Mouse (Mus musculus): Measurements from ENCODE around the gene Pik3r5. TPM values are rescaled to one million over a fixed set of nuclear protein-coding genes. Genes with fewer than 3 reads are reported as not detected.

Pik3r5 gene
- total and polyA plus RNA-seq, 3 experiments: 3.2 to 5.7 TPM; not detected in 1

- TF ChIP-seq MEF2A (IDR thresholded peaks at IDR 0.05; ENCODE audit: extremely low read depth, insufficient replicate concordance, low read depth, low read length, poor library complexity, severe bottlenecking) (no peak), CHD2 (IDR thresholded peaks at IDR 0.05; ENCODE audit: low read length) (no peak), MAX (IDR thresholded peaks at IDR 0.05; ENCODE audit: low read length) (no peak), MYC (IDR thresholded peaks at IDR 0.05; ENCODE audit: low read depth, low read length) (no peak)
Measured at GRCm38 (mm10) chr11:68519815-68520214, 87.9 kb downstream of the Pik3r5 start (continued).

DNA sequence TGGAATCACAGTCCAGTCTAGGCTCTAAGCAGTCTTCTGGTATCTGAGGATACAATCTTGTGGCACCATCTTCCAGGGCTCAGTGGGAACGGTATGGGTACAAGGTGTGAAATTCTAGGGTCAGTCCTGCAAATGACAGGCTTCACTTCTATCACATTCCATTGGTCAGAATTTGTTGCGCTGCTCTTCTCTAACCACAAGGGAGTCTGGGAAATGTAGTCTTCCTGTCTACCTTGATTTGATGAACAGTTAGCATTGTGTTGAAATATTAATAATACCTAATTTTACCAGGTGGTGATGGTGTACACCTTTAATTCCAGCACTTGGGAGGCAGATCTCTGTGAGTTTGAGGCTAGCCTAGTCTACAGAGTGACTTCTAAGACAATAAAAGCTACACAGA, 88.5 kb downstream of the Pik3r5 start:
- TF ChIP-seq ETS1 (IDR thresholded peaks at IDR 0.05; ENCODE audit: low read depth, low read length) (no peak), HCFC1 (IDR thresholded peaks at IDR 0.05; ENCODE audit: low read depth, low read length) (peak; percentile 85)
- H3K4me1 ChIP-seq (ENCODE audit: control insufficient read depth in 1 of 2, insufficient read depth in 2 of 2, low read length in 2 of 2): peaks cover 5 to 27% of the 10 kb centered on the region in 2 experiments

GRCm38 (mm10) chr11:68521352-68521751, 89.4 kb downstream of the Pik3r5 start:
- Histone ChIP-seq H3K36me3 (ENCODE audit: control insufficient read depth in 1 of 2, insufficient read depth in 2 of 2, low read length in 2 of 2) (peaks cover 0 to 28% of the 10 kb centered on the region in 2 experiments; a peak in 2 of 4 replicates), H3K27me3 (ENCODE audit: control insufficient read depth in 1 of 2, insufficient read depth in 2 of 2, low read length in 2 of 2) (peaks cover 1% of the 10 kb centered on the region in 2 experiments; a peak in 1 of 4 replicates), H3K27ac (ENCODE audit: control insufficient read depth, low read depth, low read length) (peak overlapping the region; percentile 35), H3K9ac (ENCODE audit: control insufficient read depth, low read depth, low read length, poor library complexity, severe bottlenecking) (peak overlapping the region; percentile 15; the same call in 1 of the 2 replicates), H3K4me1 (ENCODE audit: control insufficient read depth in 1 of 2, insufficient read depth in 2 of 2, low read length in 2 of 2) (peaks cover 5 to 27% of the 10 kb centered on the region in 2 experiments), H3K79me2 (ENCODE audit: control insufficient read depth, insufficient read depth, low read length, poor library complexity) (no peaks in the 10 kb centered on the region), H3K9me3 (replicated peaks; ENCODE audit: insufficient read depth, low read length) (no peaks in the 10 kb centered on the region), H3K4me3 (ENCODE audit: control insufficient read depth in 1 of 2, insufficient read depth in 1 of 2, low read depth in 2 of 2, low read length in 2 of 2) (no peak overlapping the region)
- peak; percentile 60; the same call in 1 of the 2 replicates for TF ChIP-seq BHLHE40 (IDR thresholded peaks at IDR 0.05; ENCODE audit: borderline replicate concordance, low read depth, low read length)
- TF ChIP-seq ELF1 (IDR thresholded peaks at IDR 0.05; ENCODE audit: low read depth, low read length): no peak
- peak; percentile 91 for TF ChIP-seq MAZ (IDR thresholded peaks at IDR 0.05; ENCODE audit: low read depth, low read length)
- TF ChIP-seq POLR2AphosphoS2 (IDR thresholded peaks at IDR 0.05; ENCODE audit: low read length): no peak
- TF ChIP-seq JUND (IDR thresholded peaks at IDR 0.05; ENCODE audit: low read depth, low read length): no peak
- TF ChIP-seq CHD2 (IDR thresholded peaks at IDR 0.05; ENCODE audit: low read length): peak; percentile 89
- peak; percentile 72 for TF ChIP-seq EP300 (IDR thresholded peaks at IDR 0.05; ENCODE audit: low read depth in 1 of 2, low read length in 2 of 2)
- peak; percentile 81 for TF ChIP-seq SIN3A (IDR thresholded peaks at IDR 0.05; ENCODE audit: low read length)
- peak; percentile 15; the same call in 1 of the 2 replicates for TF ChIP-seq TBP (IDR thresholded peaks at IDR 0.05; ENCODE audit: low read depth, low read length)
- peak; percentile 13 for TF ChIP-seq SMC3 (IDR thresholded peaks at IDR 0.05; ENCODE audit: low read depth, low read length)
- TF ChIP-seq ETS1 (IDR thresholded peaks at IDR 0.05; ENCODE audit: low read depth, low read length): peak; percentile 67; the same call in 1 of the 2 replicates
- TF ChIP-seq HCFC1 (IDR thresholded peaks at IDR 0.05; ENCODE audit: low read depth, low read length): peak; percentile 61
- no peak for TF ChIP-seq E2F4 (IDR thresholded peaks at IDR 0.05; ENCODE audit: borderline replicate concordance, low read depth, low read length)
- TF ChIP-seq GATA1 (IDR thresholded peaks at IDR 0.05; ENCODE audit: low read depth, low read length): peak; percentile 75
- peak; percentile 66 for TF ChIP-seq MXI1 (IDR thresholded peaks at IDR 0.05; ENCODE audit: low read depth, low read length)
- TF ChIP-seq MYB (IDR thresholded peaks at IDR 0.05; ENCODE audit: low read depth, low read length): no peak
- peak in 2 of 3 experiments; percentile 25 to 48; a peak in 3 of 6 replicates for TF ChIP-seq CTCF (IDR thresholded peaks at IDR 0.05 in 2 of 3, conservative IDR thresholded peaks at IDR 0.05 in 1 of 3; ENCODE audit: control insufficient read depth in 1 of 3, insufficient read depth in 1 of 3, low read depth in 2 of 3, low read length in 3 of 3, poor library complexity in 1 of 3, severe bottlenecking in 1 of 3)
- TF ChIP-seq MYC (IDR thresholded peaks at IDR 0.05; ENCODE audit: low read depth, low read length): peak; percentile 68; the same call in 1 of the 2 replicates
- TF ChIP-seq RCOR1 (IDR thresholded peaks at IDR 0.05; ENCODE audit: low read depth, low read length): peak; percentile 90
- peak; percentile 56; the same call in 1 of the 2 replicates for TF ChIP-seq MAX (IDR thresholded peaks at IDR 0.05; ENCODE audit: low read length)
- peak; percentile 41; the same call in 1 of the 2 replicates for TF ChIP-seq TCF12 (IDR thresholded peaks at IDR 0.05; ENCODE audit: low read depth, low read length)
- peak; percentile 90 for DNase-seq (ENCODE audit: low read depth, low spot score)

More for the DNA sequence above, 88.5 kb downstream of the Pik3r5 start:
- no peaks in the 10 kb centered on the region for H3K9me3 ChIP-seq (replicated peaks; ENCODE audit: insufficient read depth, low read length)
- H3K27me3 ChIP-seq (ENCODE audit: control insufficient read depth in 1 of 2, insufficient read depth in 2 of 2, low read length in 2 of 2): 0 out of 4 replicates have a peak, but pooled peaks cover 1% of the 10 kb centered on the region in 2 experiments
- no peaks in the 10 kb centered on the region for H3K79me2 ChIP-seq (ENCODE audit: control insufficient read depth, insufficient read depth, low read length, poor library complexity)
- DNase-seq (ENCODE audit: low read depth, low spot score): peak; percentile 33
- no peak overlapping the region for H3K4me3 ChIP-seq (ENCODE audit: control insufficient read depth in 1 of 2, insufficient read depth in 1 of 2, low read depth in 2 of 2, low read length in 2 of 2)
- no peak overlapping the region for H3K9ac ChIP-seq (ENCODE audit: control insufficient read depth, low read depth, low read length, poor library complexity, severe bottlenecking)
- H3K27ac ChIP-seq (ENCODE audit: control insufficient read depth, low read depth, low read length): no peak overlapping the region
- H3K36me3 ChIP-seq (ENCODE audit: control insufficient read depth in 1 of 2, insufficient read depth in 2 of 2, low read length in 2 of 2): peaks cover 0 to 28% of the 10 kb centered on the region in 2 experiments; a peak in 2 of 4 replicates
